Mouse (Mus musculus) neural tube, embryonic 14.5 days (tissue): ENCODE data around the gene Slc6a9. TPM values are rescaled to one million over a fixed set of nuclear protein-coding genes. Genes with fewer than 3 reads are reported as not detected.

Experiments used
- ATAC-seq: fragments of 200-750 bp; cut with Nextera tagmentation; 2 replicates; pipeline ENCODE4 v1.8.0; 2017; ENCODE audit warnings: low read depth, mild to moderate bottlenecking, moderate TSS enrichment, moderate library complexity
- H3K27ac ChIP-seq: fragments of 300-500 bp; sonication (generic); 2 replicates; pipeline ENCODE4 v1.5.1; 2014; ENCODE audit warnings: low read depth, mild to moderate bottlenecking, control low read depth, low read length, moderate library complexity, mixed read lengths
- H3K27me3 ChIP-seq: fragments of 300-500 bp; sonication (generic); 2 replicates; pipeline ENCODE4 v1.6.1; 2014; ENCODE audit warnings: low read length; ENCODE audit not compliant: control insufficient read depth, insufficient read depth
- H3K36me3 ChIP-seq: fragments of 300-500 bp; sonication (generic); 2 replicates; pipeline ENCODE4 v1.6.1; 2014; ENCODE audit warnings: low read length, mixed read lengths; ENCODE audit not compliant: control insufficient read depth, insufficient read depth
- H3K4me1 ChIP-seq: fragments of 300-500 bp; sonication (generic); 2 replicates; pipeline ENCODE4 v1.6.1; 2014; ENCODE audit warnings: low read length; ENCODE audit not compliant: control insufficient read depth, insufficient read depth
- H3K4me2 ChIP-seq: fragments of 300-500 bp; sonication (generic); 2 replicates; pipeline ENCODE4 v1.6.1; 2014; ENCODE audit warnings: mild to moderate bottlenecking, low read depth, low read length, control low read depth
- H3K4me3 ChIP-seq: fragments of 300-500 bp; sonication (generic); 2 replicates; pipeline ENCODE4 v1.5.1; 2014; ENCODE audit warnings: low read depth, low read length, control low read depth, mixed read lengths
- H3K9ac ChIP-seq: fragments of 300-500 bp; sonication (generic); replicated peaks from 2 replicates; pipeline ENCODE4 v1.6.1; 2014; ENCODE audit warnings: low read depth, mild to moderate bottlenecking, control low read depth, low read length, mixed read lengths
- H3K9me3 ChIP-seq: fragments of 300-500 bp; sonication (generic); 2 replicates; pipeline ENCODE4 v1.6.1; 2016; ENCODE audit warnings: low read length; ENCODE audit not compliant: control insufficient read depth
- WGBS: fragments of 180-500 bp; shearing (Covaris S2); extraction: QIAGEN DNeasy Blood & Tissue Kit; methylation state at CpG from one replicate; pipeline ENCODE4 v1.1.7; 2014; 5-methylcytosine and 5-hydroxymethylcytosine counted together
- polyA plus RNA-seq: library from polyadenylated mRNA; unstranded; fragments of >200 nt; fragmentation: Nextera tagmentation; extraction: Ambion mirVana; gene quantifications from 2 replicates; pipeline ENCODE4 v1.2.1, GENCODE M21; 2014

Slc6a9 gene
- polyA plus RNA-seq, 1 experiment from 2014 or later, result 42.9 TPM

DNA sequence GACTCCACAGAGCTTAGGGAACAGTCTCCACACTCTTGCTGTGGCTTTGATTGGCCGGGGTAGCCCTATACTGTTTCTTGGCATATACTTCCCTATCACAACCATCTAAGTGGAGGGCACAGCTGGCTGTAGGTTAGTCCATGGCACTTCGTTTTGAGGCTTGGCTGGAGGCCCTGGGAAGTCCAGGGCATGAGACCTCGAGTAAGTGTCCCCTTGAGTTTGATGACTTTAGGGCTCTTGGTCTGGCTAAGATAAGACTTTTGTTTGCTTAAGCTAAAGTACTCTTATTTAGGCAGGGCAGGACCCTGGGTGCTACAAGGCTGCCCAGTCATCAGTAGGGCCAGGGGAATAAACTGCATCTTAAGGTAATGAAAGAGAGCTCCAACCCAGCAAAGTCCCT, 63.8 kb downstream of the Slc6a9 start:
- H3K9ac ChIP-seq, result no peak overlapping the region

DNA sequence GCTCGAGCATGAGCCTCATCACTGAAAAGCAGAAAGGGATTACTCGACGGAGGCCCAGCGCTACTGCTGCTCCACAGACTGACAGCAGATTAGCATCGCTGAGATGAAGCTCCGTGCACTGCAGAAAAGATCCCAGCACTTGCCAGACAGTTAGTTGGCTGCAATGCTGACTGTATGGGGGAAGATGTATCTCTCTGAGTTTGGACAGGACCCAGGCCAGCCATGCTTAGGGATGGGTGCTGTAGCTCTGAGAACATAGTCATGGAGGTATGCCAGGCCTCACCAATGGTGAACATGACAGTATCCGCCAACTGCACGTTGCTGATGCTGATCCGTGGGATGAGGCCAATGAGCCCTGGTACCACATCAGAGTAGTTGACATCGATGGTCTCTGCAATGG, 69.8 kb downstream of the Slc6a9 start:
- Histone ChIP-seq H3K36me3 (peaks cover 52% of the 10 kb centered on the region), H3K4me3 (no peak overlapping the region), H3K27me3 (no peaks in the 10 kb centered on the region), H3K4me1 (peaks cover 12% of the 10 kb centered on the region), H3K9me3 (no peaks in the 10 kb centered on the region), H3K4me2 (no peak overlapping the region), H3K27ac (no peak overlapping the region), H3K9ac (no peak overlapping the region)
- no peak for ATAC-seq
- WGBS, result 94% methylated on average over 10 of the region's 10 CpGs

More for the DNA sequence above, 63.8 kb downstream of the Slc6a9 start:
- WGBS, result 90% methylated on average over 3 of the region's 3 CpGs
- no peaks in the 10 kb centered on the region for H3K4me1 ChIP-seq
- peaks cover 65% of the 10 kb centered on the region for H3K36me3 ChIP-seq
- ATAC-seq, result no peak
- H3K9me3 ChIP-seq, result no peaks in the 10 kb centered on the region
- H3K4me2 ChIP-seq, result no peak overlapping the region
- H3K4me3 ChIP-seq, result no peak overlapping the region
- no peaks in the 10 kb centered on the region for H3K27me3 ChIP-seq
- no peak overlapping the region for H3K27ac ChIP-seq

DNA sequence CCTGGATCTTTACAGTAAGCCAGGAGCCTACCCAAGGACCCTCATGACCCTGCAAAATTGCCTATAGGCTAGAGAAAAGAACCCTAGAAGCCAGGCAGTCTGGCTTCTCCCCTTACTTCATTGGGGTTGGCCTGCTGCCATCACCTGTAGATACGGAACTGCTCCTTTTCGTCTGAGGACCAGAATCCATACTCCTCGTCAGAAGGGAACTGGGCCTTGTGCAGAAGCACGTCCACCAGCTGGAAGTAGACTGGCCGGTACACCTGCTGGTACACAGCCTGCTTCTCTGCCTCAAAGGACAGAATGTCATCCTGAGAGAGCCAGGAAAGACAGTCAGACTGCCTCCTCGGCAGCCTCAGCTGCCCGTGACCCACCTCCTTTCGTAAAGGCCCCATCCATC, 70.5 kb downstream of the Slc6a9 start:
- Histone ChIP-seq H3K27me3 (no peaks in the 10 kb centered on the region), H3K4me1 (peaks cover 19% of the 10 kb centered on the region), H3K27ac (no peak overlapping the region), H3K9me3 (no peaks in the 10 kb centered on the region), H3K4me2 (no peak overlapping the region), H3K36me3 (peaks cover 46% of the 10 kb centered on the region), H3K9ac (no peak overlapping the region), H3K4me3 (no peak overlapping the region)
- 94% methylated on average over 8 of the region's 8 CpGs for WGBS
- ATAC-seq, result no peak

DNA sequence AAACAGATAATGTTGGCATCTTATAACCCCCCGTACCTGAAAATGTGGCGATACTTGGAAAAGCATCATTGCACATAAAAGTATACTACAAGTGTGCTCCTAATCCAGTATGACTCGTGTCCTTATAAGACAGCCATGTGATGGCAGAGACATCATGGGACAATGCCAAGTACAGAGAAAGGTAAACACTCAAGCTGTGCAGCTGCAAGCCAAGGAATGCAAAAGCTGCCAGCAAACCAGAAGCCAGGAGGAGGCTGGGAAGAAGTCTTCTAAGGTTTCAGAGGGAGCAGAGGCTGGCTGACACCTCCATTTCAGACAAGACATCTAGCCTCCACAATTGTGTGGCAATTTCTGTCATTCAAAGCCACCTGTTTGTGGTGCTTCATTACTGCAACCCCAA, 71.9 kb downstream of the Slc6a9 start:
- Histone ChIP-seq H3K9me3 (no peaks in the 10 kb centered on the region), H3K36me3 (peaks cover 35% of the 10 kb centered on the region), H3K4me1 (peaks cover 25% of the 10 kb centered on the region), H3K4me3 (no peak overlapping the region), H3K4me2 (no peak overlapping the region), H3K9ac (no peak overlapping the region), H3K27ac (no peak overlapping the region), H3K27me3 (no peaks in the 10 kb centered on the region)
- no peak for ATAC-seq
- 89% methylated on average over 3 of the region's 3 CpGs for WGBS

DNA sequence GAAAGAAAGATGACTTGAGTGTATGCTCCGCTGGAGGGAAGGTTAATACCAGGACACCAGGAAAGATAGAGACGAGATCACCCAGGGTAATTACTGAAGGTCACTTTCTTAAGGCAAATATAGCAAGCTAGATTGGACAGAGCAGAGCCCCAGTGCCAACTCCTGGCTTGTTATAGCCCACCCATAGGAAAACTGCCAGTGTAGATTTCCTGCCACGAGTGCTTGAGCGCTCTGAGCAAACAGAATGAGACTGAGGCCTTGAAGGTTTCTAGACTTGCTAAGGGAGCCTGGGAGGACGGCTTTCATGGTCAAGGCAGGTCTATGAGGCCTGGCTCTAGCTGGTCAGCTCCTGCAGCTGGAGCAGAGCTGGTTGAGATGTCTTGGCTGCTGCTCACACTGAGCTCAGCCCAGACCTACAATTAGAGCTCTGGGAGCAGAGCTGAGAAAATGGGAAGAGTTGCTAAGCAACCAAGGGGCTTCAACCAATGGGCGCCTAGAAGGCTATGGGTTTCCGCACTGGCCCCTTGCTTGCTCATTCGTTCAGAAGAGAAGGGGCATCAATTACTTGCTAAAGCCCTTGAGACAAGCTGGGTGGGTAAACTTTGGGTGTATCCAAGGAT, 74.6 kb downstream of the Slc6a9 start:
- Histone ChIP-seq H3K4me3 (peak overlapping the region; percentile 17), H3K9me3 (no peaks in the 10 kb centered on the region), H3K36me3 (peaks cover 20% of the 10 kb centered on the region), H3K27me3 (no peaks in the 10 kb centered on the region), H3K27ac (peak overlapping the region; percentile 49), H3K4me2 (peak overlapping the region; percentile 35), H3K4me1 (peaks cover 52% of the 10 kb centered on the region), H3K9ac (0 out of 2 replicates have a peak overlapping the region, but pooled peaks have one; percentile 25)
- 44% methylated on average over 8 of the region's 8 CpGs for WGBS
- peak; percentile 86 for ATAC-seq

DNA sequence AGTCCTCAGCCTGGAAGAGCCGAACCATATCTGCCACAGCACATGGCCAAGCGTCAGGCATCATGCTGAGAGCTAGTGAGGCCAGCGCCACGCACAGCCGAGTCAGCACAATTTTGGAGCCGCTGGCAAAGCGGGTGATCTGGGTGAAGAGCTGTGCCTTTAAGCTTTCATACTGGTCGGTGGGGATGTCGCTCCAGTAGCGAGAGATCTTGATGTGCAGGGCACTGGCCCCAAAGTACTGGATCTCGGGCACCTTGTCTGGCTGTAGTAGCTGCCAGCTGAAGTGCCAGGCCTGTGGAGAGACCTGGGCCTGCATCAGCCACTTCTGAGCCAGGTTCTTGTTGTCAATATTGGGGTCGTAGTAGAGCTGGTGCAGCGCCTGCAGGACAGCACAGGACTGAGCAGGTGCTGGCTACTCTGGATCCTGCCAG, 77.8 kb downstream of the Slc6a9 start:
- Histone ChIP-seq H3K9ac (no peak overlapping the region), H3K27ac (no peak overlapping the region), H3K27me3 (no peaks in the 10 kb centered on the region), H3K9me3 (no peaks in the 10 kb centered on the region), H3K4me3 (no peak overlapping the region), H3K4me1 (peaks cover 60% of the 10 kb centered on the region), H3K4me2 (peak overlapping the region; percentile 98; the same call in 1 of the 2 replicates), H3K36me3 (peaks cover 9% of the 10 kb centered on the region; the same call in 1 of the 2 replicates)
- no peak for ATAC-seq
- WGBS, result 86% methylated on average over 13 of the region's 13 CpGs

DNA sequence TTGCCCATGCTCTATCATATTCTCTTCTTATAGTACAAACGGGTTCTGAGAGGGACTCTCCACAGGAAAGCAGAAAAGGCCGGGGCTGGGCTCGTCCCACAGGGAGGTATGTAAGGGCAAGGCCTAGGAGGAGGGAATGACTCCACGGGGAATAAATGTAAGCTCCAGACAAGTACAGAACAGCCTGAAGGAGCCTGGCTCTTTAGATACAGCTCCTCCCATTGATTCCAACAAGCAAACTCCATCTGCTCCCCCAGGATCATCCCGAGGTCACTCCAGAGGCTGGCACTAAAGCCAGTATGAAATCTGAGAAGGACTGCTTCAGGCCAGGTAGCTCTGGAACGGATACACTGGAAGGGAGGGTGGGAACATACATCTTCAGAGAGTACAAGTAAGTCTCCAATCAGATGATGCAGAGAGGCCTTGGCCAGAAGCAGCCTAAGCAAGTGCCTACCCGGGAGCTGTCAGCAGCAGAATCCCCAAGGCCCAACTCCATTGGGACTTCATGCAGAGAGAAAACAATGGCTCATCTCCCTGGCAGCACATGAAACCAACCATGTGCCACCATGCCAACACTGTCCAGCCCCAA, 78.5 kb downstream of the Slc6a9 start:
- Histone ChIP-seq H3K4me1 (peaks cover 60% of the 10 kb centered on the region), H3K4me3 (peak overlapping the region; percentile 84; the same call in 1 of the 2 replicates), H3K9me3 (no peaks in the 10 kb centered on the region), H3K4me2 (peak overlapping the region; percentile 98), H3K9ac (no peak overlapping the region; the same call in 1 of the 2 replicates), H3K27me3 (no peaks in the 10 kb centered on the region), H3K27ac (no peak overlapping the region), H3K36me3 (peaks cover 9% of the 10 kb centered on the region; the same call in 1 of the 2 replicates)
- 56% methylated on average over 7 of the region's 7 CpGs for WGBS
- no peak for ATAC-seq

DNA sequence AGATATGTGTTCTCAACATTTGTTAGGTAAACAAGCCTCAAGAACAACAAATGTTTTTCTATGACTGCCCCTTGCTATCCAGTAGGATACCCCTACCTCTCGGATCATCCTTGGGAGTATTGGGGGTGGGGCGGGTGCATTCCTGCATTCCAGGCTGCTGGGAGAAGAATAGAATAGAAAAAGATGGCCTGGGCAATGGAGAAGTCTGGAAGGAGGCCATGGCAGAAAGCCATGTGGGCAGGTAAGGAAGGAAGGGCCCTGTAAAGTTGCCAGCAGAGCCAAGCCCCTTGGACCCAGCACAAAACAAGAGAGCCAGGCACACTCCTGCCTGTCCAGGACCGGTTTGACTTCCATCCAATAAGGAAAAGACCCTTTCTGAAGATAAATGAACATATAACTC, 79.1 kb downstream of the Slc6a9 start:
- Histone ChIP-seq H3K36me3 (peaks cover 9% of the 10 kb centered on the region; the same call in 1 of the 2 replicates), H3K27ac (no peak overlapping the region), H3K4me2 (peak overlapping the region; percentile 98), H3K27me3 (no peaks in the 10 kb centered on the region), H3K4me1 (peaks cover 54% of the 10 kb centered on the region), H3K9ac (peak overlapping the region; percentile 88; the same call in 1 of the 2 replicates), H3K4me3 (peak overlapping the region; percentile 84), H3K9me3 (no peaks in the 10 kb centered on the region)
- no peak for ATAC-seq
- WGBS, result 54% methylated on average over 3 of the region's 3 CpGs

DNA sequence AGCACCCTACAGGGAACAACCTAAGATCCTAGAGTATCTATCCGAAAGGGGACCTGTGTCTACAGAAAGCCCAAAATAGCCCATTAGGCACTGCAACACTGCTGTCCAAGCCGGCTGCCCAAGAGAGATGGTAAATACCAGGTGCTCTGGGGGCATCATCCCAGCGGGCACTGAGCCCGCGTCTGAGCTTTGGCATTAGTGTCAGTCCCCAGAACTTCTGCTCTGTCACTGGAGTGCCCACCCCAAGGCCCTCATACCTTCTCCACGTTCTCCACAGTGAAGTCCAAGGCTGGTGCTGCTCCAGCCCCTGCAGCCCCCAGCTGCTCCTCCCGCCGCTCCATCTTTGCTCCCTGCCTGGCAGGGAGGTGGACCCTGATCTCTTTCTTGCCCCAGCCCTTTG, 79.7 kb downstream of the Slc6a9 start:
- Histone ChIP-seq H3K36me3 (peaks cover 9% of the 10 kb centered on the region; the same call in 1 of the 2 replicates), H3K27me3 (no peaks in the 10 kb centered on the region), H3K4me2 (peak overlapping the region; percentile 98), H3K9ac (peak overlapping the region; percentile 88), H3K4me1 (peaks cover 48% of the 10 kb centered on the region), H3K27ac (no peak overlapping the region), H3K4me3 (peak overlapping the region; percentile 84), H3K9me3 (no peaks in the 10 kb centered on the region)
- 17% methylated on average over 8 of the region's 8 CpGs for WGBS
- ATAC-seq, result no peak
